Mouse (Mus musculus): Measurements from ENCODE around the gene Socs3. TPM values are rescaled to one million over a fixed set of nuclear protein-coding genes. Genes with fewer than 3 reads are reported as not detected.

Socs3 gene
- polyA plus RNA-seq, 1 experiment from 2014 or later, result 16.0 TPM

DNA sequence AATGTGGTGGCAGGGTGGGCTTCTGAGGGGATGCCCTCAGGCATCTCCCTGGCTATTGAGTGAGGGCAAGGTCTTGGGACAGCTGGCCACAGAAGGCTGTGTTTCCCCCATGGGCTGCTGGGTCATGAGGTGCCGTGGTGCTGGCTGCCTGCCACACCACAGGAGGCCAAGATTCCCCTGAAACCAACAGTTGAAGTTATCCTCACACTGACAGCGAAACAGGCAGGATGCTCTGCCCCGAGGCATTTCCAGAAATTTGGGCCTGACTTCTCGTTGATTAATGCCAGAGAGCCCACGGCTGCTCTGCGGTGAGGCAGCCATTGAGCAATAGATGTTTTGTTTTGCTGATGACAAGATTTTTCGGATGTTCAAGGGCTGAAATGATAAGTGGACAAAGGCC, 9.5 kb upstream of the Socs3 start:
- ATAC-seq (ENCODE audit: insufficient read depth, low FRiP score, low read depth), result no peak
- Histone ChIP-seq H3K36me3 (no peaks in the 10 kb centered on the region), H3K4me3 (replicated peaks) (no peak overlapping the region), H3K4me1 (peaks cover 20% of the 10 kb centered on the region), H3K9me3 (no peaks in the 10 kb centered on the region), H3K9ac (no peak overlapping the region), H3K4me2 (no peak overlapping the region), H3K27ac (no peak overlapping the region), H3K27me3 (replicated peaks) (no peaks in the 10 kb centered on the region)
- 64% methylated on average over 7 of the region's 7 CpGs for WGBS

- no peak for ATAC-seq (ENCODE audit: insufficient read depth, low FRiP score, low read depth)
- Histone ChIP-seq H3K4me2 (no peak overlapping the region), H3K36me3 (no peaks in the 10 kb centered on the region), H3K27ac (no peak overlapping the region), H3K4me1 (peaks cover 26% of the 10 kb centered on the region), H3K9me3 (no peaks in the 10 kb centered on the region), H3K4me3 (replicated peaks) (no peak overlapping the region), H3K27me3 (replicated peaks) (no peaks in the 10 kb centered on the region), H3K9ac (no peak overlapping the region)
- 67% methylated on average over 4 of the region's 5 CpGs for WGBS
Measured at GRCm38 (mm10) chr11:117977694-117978360, 8.0 kb upstream of the Socs3 start.

DNA sequence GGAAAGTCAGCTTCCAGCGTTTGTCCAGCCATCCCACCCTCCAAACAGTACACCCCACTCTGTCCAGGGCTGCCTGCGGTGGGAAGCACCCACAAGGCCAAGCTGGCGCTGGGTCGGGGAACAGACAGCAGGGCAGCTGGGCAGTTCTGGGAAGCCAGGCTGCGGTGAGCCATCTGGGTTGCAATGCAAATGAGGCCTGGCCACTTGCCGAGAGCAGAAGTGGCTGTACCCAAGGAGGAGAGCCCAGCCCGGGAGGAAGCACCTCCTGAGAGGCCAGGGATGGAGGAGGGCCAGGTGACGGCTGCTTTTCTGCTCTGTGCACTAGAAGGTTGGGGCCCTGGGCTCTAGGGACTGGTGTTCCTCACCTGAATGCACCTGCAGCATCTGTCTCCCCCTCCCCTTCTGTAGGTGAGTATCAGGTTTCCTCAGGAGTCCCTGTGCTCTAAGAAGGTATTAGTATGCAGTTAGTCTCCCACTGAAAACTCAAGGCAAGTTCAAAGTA, 6.3 kb upstream of the Socs3 start:
- H3K9me3 ChIP-seq, result no peaks in the 10 kb centered on the region
- 0 out of 2 replicates have a peak overlapping the region, but pooled peaks have one; percentile 36 for H3K27ac ChIP-seq
- no peaks in the 10 kb centered on the region for H3K27me3 ChIP-seq (replicated peaks)
- no peak overlapping the region for H3K9ac ChIP-seq
- H3K4me1 ChIP-seq, result peaks cover 26% of the 10 kb centered on the region
- H3K4me3 ChIP-seq (replicated peaks), result no peak overlapping the region
- no peak overlapping the region for H3K4me2 ChIP-seq
- peak; percentile 25; the same call in 1 of the 2 replicates for ATAC-seq (ENCODE audit: insufficient read depth, low FRiP score, low read depth)
- H3K36me3 ChIP-seq, result no peaks in the 10 kb centered on the region
- 26% methylated on average over 8 of the region's 8 CpGs for WGBS

- H3K4me2 ChIP-seq, result no peak overlapping the region
- ATAC-seq (ENCODE audit: insufficient read depth, low FRiP score, low read depth), result no peak
- peak overlapping the region; percentile 36; the same call in 1 of the 2 replicates for H3K27ac ChIP-seq
- H3K36me3 ChIP-seq, result no peaks in the 10 kb centered on the region
- no peaks in the 10 kb centered on the region for H3K27me3 ChIP-seq (replicated peaks)
- no peak overlapping the region for H3K9ac ChIP-seq
- no peaks in the 10 kb centered on the region for H3K9me3 ChIP-seq
- WGBS, result 24% methylated on average over 18 of the region's 18 CpGs
- peaks cover 26% of the 10 kb centered on the region for H3K4me1 ChIP-seq
- H3K4me3 ChIP-seq (replicated peaks), result no peak overlapping the region
Measured at GRCm38 (mm10) chr11:117975211-117975967, 5.5 kb upstream of the Socs3 start.

DNA sequence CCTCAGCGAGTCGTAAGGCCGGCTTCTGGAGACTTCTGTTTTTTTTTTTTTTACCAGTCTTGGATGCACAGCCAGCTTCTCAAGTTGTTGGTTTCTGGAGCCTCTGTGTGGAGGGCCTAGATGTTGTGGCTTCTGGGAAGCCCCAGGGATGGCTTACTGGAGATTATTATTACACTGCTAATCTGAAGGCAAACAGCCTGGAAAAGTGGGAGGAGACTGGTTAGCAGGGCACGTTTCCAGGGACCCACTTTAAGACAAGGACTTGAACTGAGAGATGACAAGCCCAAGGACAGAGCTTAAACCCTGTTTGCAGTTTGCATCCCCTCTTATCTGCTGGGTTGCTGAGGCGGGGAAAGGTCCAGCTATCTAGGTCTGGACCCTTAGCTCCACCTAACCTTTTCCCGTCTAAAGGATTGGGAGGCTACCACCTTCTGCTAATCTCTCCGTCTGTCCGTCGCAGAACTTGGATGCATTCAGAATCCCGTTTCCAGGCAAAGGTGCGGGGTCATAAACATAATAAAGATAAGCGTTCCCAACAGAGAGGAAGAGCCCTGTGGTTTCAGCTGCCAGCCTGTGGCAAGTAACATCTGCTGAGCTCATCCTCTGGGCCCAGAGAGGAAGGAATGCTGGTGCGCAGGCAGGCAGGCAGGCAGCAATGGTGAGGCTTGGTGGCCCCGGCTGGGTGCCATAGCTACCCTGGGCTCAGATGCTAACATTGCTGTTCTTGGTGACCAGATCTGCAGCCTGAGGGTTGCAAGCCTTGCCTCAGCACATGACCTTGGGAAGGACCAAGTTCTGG, 4.7 kb upstream of the Socs3 start:
- no peaks in the 10 kb centered on the region for H3K36me3 ChIP-seq
- ATAC-seq (ENCODE audit: insufficient read depth, low FRiP score, low read depth), result no peak
- no peaks in the 10 kb centered on the region for H3K27me3 ChIP-seq (replicated peaks)
- H3K4me2 ChIP-seq, result no peak overlapping the region
- no peak overlapping the region for H3K4me3 ChIP-seq (replicated peaks)
- 42% methylated on average over 14 of the region's 14 CpGs for WGBS
- no peak overlapping the region for H3K27ac ChIP-seq
- H3K4me1 ChIP-seq, result peaks cover 26% of the 10 kb centered on the region
- H3K9ac ChIP-seq, result no peak overlapping the region
- no peaks in the 10 kb centered on the region for H3K9me3 ChIP-seq

GRCm38 (mm10) chr11:117973569-117973968, 3.7 kb upstream of the Socs3 start:
- WGBS, result 43% methylated on average over 5 of the region's 5 CpGs
- Histone ChIP-seq H3K4me2 (no peak overlapping the region), H3K9ac (no peak overlapping the region), H3K36me3 (no peaks in the 10 kb centered on the region), H3K9me3 (no peaks in the 10 kb centered on the region), H3K27me3 (replicated peaks) (no peaks in the 10 kb centered on the region), H3K27ac (no peak overlapping the region), H3K4me3 (replicated peaks) (no peak overlapping the region), H3K4me1 (peaks cover 26% of the 10 kb centered on the region)
- ATAC-seq (ENCODE audit: insufficient read depth, low FRiP score, low read depth), result no peak

GRCm38 (mm10) chr11:117972656-117973558, 3.1 kb upstream of the Socs3 start:
- Histone ChIP-seq H3K4me2 (no peak overlapping the region), H3K9ac (no peak overlapping the region), H3K4me1 (peaks cover 26% of the 10 kb centered on the region), H3K9me3 (no peaks in the 10 kb centered on the region), H3K27me3 (replicated peaks) (no peaks in the 10 kb centered on the region), H3K4me3 (replicated peaks) (no peak overlapping the region), H3K27ac (no peak overlapping the region), H3K36me3 (no peaks in the 10 kb centered on the region)
- no peak for ATAC-seq (ENCODE audit: insufficient read depth, low FRiP score, low read depth)
- WGBS, result 74% methylated on average over 11 of the region's 11 CpGs

GRCm38 (mm10) chr11:117971646-117972242, 1.9 kb upstream of the Socs3 start:
- no peak overlapping the region for H3K27ac ChIP-seq
- no peak overlapping the region for H3K9ac ChIP-seq
- 66% methylated on average over 2 of the region's 2 CpGs for WGBS
- no peaks in the 10 kb centered on the region for H3K27me3 ChIP-seq (replicated peaks)
- H3K4me3 ChIP-seq (replicated peaks), result no peak overlapping the region
- peaks cover 37% of the 10 kb centered on the region for H3K4me1 ChIP-seq
- ATAC-seq (ENCODE audit: insufficient read depth, low FRiP score, low read depth), result no peak
- H3K9me3 ChIP-seq, result no peaks in the 10 kb centered on the region
- H3K36me3 ChIP-seq, result no peaks in the 10 kb centered on the region
- no peak overlapping the region for H3K4me2 ChIP-seq

- no peaks in the 10 kb centered on the region for H3K9me3 ChIP-seq
- no peak overlapping the region for H3K9ac ChIP-seq
- H3K4me3 ChIP-seq (replicated peaks), result no peak overlapping the region
- H3K4me1 ChIP-seq, result peaks cover 40% of the 10 kb centered on the region
- H3K4me2 ChIP-seq, result no peak overlapping the region
- H3K27ac ChIP-seq, result no peak overlapping the region
- no peak for ATAC-seq (ENCODE audit: insufficient read depth, low FRiP score, low read depth)
- no peaks in the 10 kb centered on the region for H3K27me3 ChIP-seq (replicated peaks)
- H3K36me3 ChIP-seq, result 0 out of 2 replicates have a peak, but pooled peaks cover 3% of the 10 kb centered on the region
- WGBS, result 75% methylated on average over 6 of the region's 6 CpGs
Measured at GRCm38 (mm10) chr11:117971100-117971499, 1.3 kb upstream of the Socs3 start.

- ATAC-seq (ENCODE audit: insufficient read depth, low FRiP score, low read depth), result peak; percentile 93
- Histone ChIP-seq H3K4me3 (replicated peaks) (peak overlapping the region; percentile 74), H3K27me3 (replicated peaks) (no peaks in the 10 kb centered on the region), H3K9ac (peak overlapping the region; percentile 86), H3K4me2 (peak overlapping the region; percentile 85), H3K9me3 (no peaks in the 10 kb centered on the region), H3K27ac (peak overlapping the region; percentile 99), H3K4me1 (peaks cover 41% of the 10 kb centered on the region), H3K36me3 (0 out of 2 replicates have a peak, but pooled peaks cover 3% of the 10 kb centered on the region)
- WGBS, result under 1% methylated on average over 50 of the region's 65 CpGs
Measured at GRCm38 (mm10) chr11:117969100-117969944, 525 bp downstream of the Socs3 start.

Data from stomach, embryonic 15.5 days (tissue).